Mouse (Mus musculus) embryonic facial prominence, embryonic 14.5 days (tissue): ENCODE data around the gene St6galnac3. TPM values are rescaled to one million over a fixed set of nuclear protein-coding genes. Genes with fewer than 3 reads are reported as not detected.

Experiments used
- ATAC-seq: fragments of 200-750 bp; cut with Nextera tagmentation; 2 replicates; pipeline ENCODE4 v1.8.0; 2017; ENCODE audit warnings: low read depth, moderate number of reproducible peaks, moderate TSS enrichment
- DNase-seq: peaks from one replicate; pipeline ENCODE4 v3.0.0-alpha.2; 2015; ENCODE audit warnings: low spot score
- H3K27ac ChIP-seq: fragments of 300-500 bp; sonication (generic); replicated peaks from 2 replicates; pipeline ENCODE4 v1.5.1; 2014; ENCODE audit warnings: low read depth, mild to moderate bottlenecking, low read length, moderate library complexity
- H3K27me3 ChIP-seq: fragments of 300-500 bp; sonication (generic); replicated peaks from 2 replicates; pipeline ENCODE4 v1.6.1; 2014; ENCODE audit warnings: low read length; ENCODE audit not compliant: control insufficient read depth, insufficient read depth
- H3K36me3 ChIP-seq: fragments of 300-500 bp; sonication (generic); 2 replicates; pipeline ENCODE4 v1.6.1; 2014; ENCODE audit warnings: low read length, mixed read lengths; ENCODE audit not compliant: control insufficient read depth, insufficient read depth
- H3K4me1 ChIP-seq: fragments of 300-500 bp; sonication (generic); 2 replicates; pipeline ENCODE4 v1.6.1; 2014; ENCODE audit warnings: antibody characterized with exemption, low read length; ENCODE audit not compliant: control insufficient read depth, insufficient read depth
- H3K4me2 ChIP-seq: fragments of 300-500 bp; sonication (generic); 2 replicates; pipeline ENCODE4 v1.6.1; 2014; ENCODE audit warnings: low read depth, mild to moderate bottlenecking, low read length, moderate library complexity, mixed read lengths
- H3K4me3 ChIP-seq: fragments of 300-500 bp; sonication (generic); 2 replicates; pipeline ENCODE4 v1.5.1; 2014; ENCODE audit warnings: low read depth, mild to moderate bottlenecking, low read length
- H3K9ac ChIP-seq: fragments of 300-500 bp; sonication (generic); 2 replicates; pipeline ENCODE4 v1.6.1; 2014; ENCODE audit warnings: low read depth, mild to moderate bottlenecking, low read length, moderate library complexity, mixed read lengths
- H3K9me3 ChIP-seq: fragments of 300-500 bp; sonication (generic); 2 replicates; pipeline ENCODE4 v1.6.1; 2016; ENCODE audit warnings: low read length; ENCODE audit not compliant: control insufficient read depth
- WGBS: fragments of 180-500 bp; shearing (Covaris S2); extraction: QIAGEN DNeasy Blood & Tissue Kit; methylation state at CpG from one replicate; pipeline ENCODE4 v1.1.7; 2014; 5-methylcytosine and 5-hydroxymethylcytosine counted together
- polyA plus RNA-seq: library from polyadenylated mRNA; unstranded; fragments of >200 nt; fragmentation: Nextera tagmentation; extraction: Ambion mirVana; gene quantifications from 2 replicates; pipeline ENCODE4 v1.2.1, GENCODE M21; 2014

St6galnac3 gene
- polyA plus RNA-seq, 1 experiment from 2014 or later = 30.6 TPM

GRCm38 (mm10) chr3:153546936-153547683, 177.9 kb downstream of the St6galnac3 start:
- H3K9me3 ChIP-seq = no peaks in the 10 kb centered on the region
- H3K4me2 ChIP-seq = no peak overlapping the region
- ATAC-seq (no peak), DNase-seq (no peak)
- WGBS = 73% methylated on average over 7 of the region's 7 CpGs
- H3K27me3 ChIP-seq = no peaks in the 10 kb centered on the region
- no peaks in the 10 kb centered on the region for H3K4me1 ChIP-seq
- H3K9ac ChIP-seq = no peak overlapping the region
- H3K4me3 ChIP-seq = no peak overlapping the region
- no peaks in the 10 kb centered on the region for H3K36me3 ChIP-seq
- no peak overlapping the region for H3K27ac ChIP-seq

- 93% methylated on average over 14 of the region's 14 CpGs for WGBS
- H3K36me3 ChIP-seq = no peaks in the 10 kb centered on the region
- no peak overlapping the region for H3K4me2 ChIP-seq
- DNase-seq = no peak
- ATAC-seq = no peak
- H3K4me1 ChIP-seq = peaks cover 5% of the 10 kb centered on the region
- no peak overlapping the region for H3K9ac ChIP-seq
- no peak overlapping the region for H3K27ac ChIP-seq
- no peaks in the 10 kb centered on the region for H3K9me3 ChIP-seq
- no peaks in the 10 kb centered on the region for H3K27me3 ChIP-seq
- H3K4me3 ChIP-seq = no peak overlapping the region
Measured at GRCm38 (mm10) chr3:153539851-153540250, 185.1 kb downstream of the St6galnac3 start.

GRCm38 (mm10) chr3:153538396-153538795, 186.6 kb downstream of the St6galnac3 start:
- H3K36me3 ChIP-seq = no peaks in the 10 kb centered on the region
- no peak overlapping the region for H3K4me3 ChIP-seq
- ATAC-seq (no peak), DNase-seq (no peak)
- WGBS = 32% methylated on average over 2 of the region's 2 CpGs
- H3K9me3 ChIP-seq = no peaks in the 10 kb centered on the region
- no peak overlapping the region for H3K27ac ChIP-seq
- H3K4me2 ChIP-seq = no peak overlapping the region
- no peak overlapping the region for H3K9ac ChIP-seq
- no peaks in the 10 kb centered on the region for H3K27me3 ChIP-seq
- H3K4me1 ChIP-seq = peaks cover 5% of the 10 kb centered on the region

GRCm38 (mm10) chr3:153537435-153537834, 187.5 kb downstream of the St6galnac3 start:
- Histone ChIP-seq H3K27me3 (no peaks in the 10 kb centered on the region), H3K9me3 (no peaks in the 10 kb centered on the region), H3K27ac (no peak overlapping the region), H3K4me1 (peaks cover 5% of the 10 kb centered on the region), H3K9ac (no peak overlapping the region), H3K4me2 (no peak overlapping the region), H3K36me3 (no peaks in the 10 kb centered on the region), H3K4me3 (no peak overlapping the region)
- DNase-seq (no peak), ATAC-seq (no peak)
- whole genome bisulfite sequencing = 78% methylated on average over 3 of the region's 3 CpGs

GRCm38 (mm10) chr3:153536260-153536659, 188.7 kb downstream of the St6galnac3 start:
- H3K36me3 ChIP-seq = no peaks in the 10 kb centered on the region
- WGBS = 78% methylated on average over 4 of the region's 4 CpGs
- no peak for DNase-seq
- no peaks in the 10 kb centered on the region for H3K27me3 ChIP-seq
- no peak for ATAC-seq
- no peak overlapping the region for H3K9ac ChIP-seq
- no peak overlapping the region for H3K4me3 ChIP-seq
- H3K9me3 ChIP-seq = no peaks in the 10 kb centered on the region
- H3K27ac ChIP-seq = no peak overlapping the region
- no peak overlapping the region for H3K4me2 ChIP-seq
- peaks cover 5% of the 10 kb centered on the region for H3K4me1 ChIP-seq

- Histone ChIP-seq H3K4me1 (no peaks in the 10 kb centered on the region), H3K36me3 (no peaks in the 10 kb centered on the region), H3K27me3 (no peaks in the 10 kb centered on the region), H3K9ac (no peak overlapping the region), H3K9me3 (no peaks in the 10 kb centered on the region), H3K27ac (no peak overlapping the region), H3K4me3 (no peak overlapping the region), H3K4me2 (no peak overlapping the region)
- DNase-seq = no peak
- ATAC-seq = no peak
- WGBS = 85% methylated on average over 6 of the region's 6 CpGs
Measured at GRCm38 (mm10) chr3:153529174-153529573, 195.8 kb downstream of the St6galnac3 start.

- Histone ChIP-seq H3K4me3 (no peak overlapping the region), H3K36me3 (no peaks in the 10 kb centered on the region), H3K9ac (no peak overlapping the region), H3K27ac (no peak overlapping the region; the same call in 1 of the 2 replicates), H3K4me2 (no peak overlapping the region), H3K9me3 (no peaks in the 10 kb centered on the region), H3K27me3 (no peaks in the 10 kb centered on the region), H3K4me1 (no peaks in the 10 kb centered on the region)
- peak; percentile 33 for DNase-seq
- 66% methylated on average over 6 of the region's 6 CpGs for WGBS
- ATAC-seq = no peak
Measured at GRCm38 (mm10) chr3:153525151-153525768, 199.7 kb downstream of the St6galnac3 start.

- no peak overlapping the region for H3K27ac ChIP-seq
- H3K36me3 ChIP-seq = no peaks in the 10 kb centered on the region
- H3K9ac ChIP-seq = no peak overlapping the region
- DNase-seq = no peak
- WGBS = 65% methylated on average over 7 of the region's 7 CpGs
- H3K9me3 ChIP-seq = 0 out of 2 replicates have a peak, but pooled peaks cover 7% of the 10 kb centered on the region
- no peak overlapping the region for H3K4me3 ChIP-seq
- ATAC-seq = no peak
- no peaks in the 10 kb centered on the region for H3K27me3 ChIP-seq
- no peaks in the 10 kb centered on the region for H3K4me1 ChIP-seq
- H3K4me2 ChIP-seq = no peak overlapping the region
Measured at GRCm38 (mm10) chr3:153516848-153517247, 208.1 kb downstream of the St6galnac3 start.
